ENCODE assay signal across 8 mouse cellular contexts in the genomic region with DNA sequence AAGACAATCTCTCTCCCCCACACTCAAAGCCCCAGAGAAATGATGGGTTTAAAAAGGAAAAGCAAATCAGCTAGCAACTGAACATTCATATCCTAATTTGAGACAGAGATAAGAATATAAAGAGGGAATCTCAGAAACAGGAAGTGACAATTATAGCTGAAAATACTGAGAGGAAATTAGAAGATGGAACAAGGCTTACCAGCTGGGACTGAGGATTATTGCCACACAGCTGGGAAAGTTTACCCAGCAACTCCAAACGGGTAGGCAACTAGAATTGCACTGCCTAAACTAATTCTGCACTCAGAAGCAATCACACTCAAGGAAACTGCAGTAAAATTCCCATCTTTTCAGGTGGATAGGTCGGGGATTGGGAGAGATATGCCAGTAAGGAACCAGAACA.
"Had no signal": no experiment of that assay in that cellular context is flagged by ENCODE, and none has a peak within 500 bp of the region (broad histone marks: within the 10 kb centered on the region; RNA-seq: fewer than 3 reads in every experiment).

No protein-coding gene starts in this region.

- DNase-seq: kidney, adult 18-20 months; kidney, postnatal 14 days; left cerebral cortex, postnatal 4 days; lung, postnatal 14 days; midbrain, embryonic 14.5 days; right cerebral cortex, postnatal 14 days; thymus, postnatal 36 days had no signal

- ATAC-seq: liver, embryonic 12.5 days had no signal
